Comparison of ENCODE assay signal across 8 mouse cellular contexts in genomic region chr7:142522352-142522751, GRCm38 (mm10). TPM values are rescaled to one million over a fixed set of nuclear protein-coding genes. Genes with fewer than 3 reads are reported as not detected.
A peak's percentile ranks its signal among the peaks of the same experiment; 100 is the strongest.
DNase-seq lines count a peak whose midpoint lies in the region; ATAC-seq and TF ChIP-seq lines count a peak whose summit lies in the region.

No protein-coding gene starts in this region.

- no peaks in the 10 kb centered on the region for H3K27me3 ChIP-seq in ES-Bruce4 (ENCODE audit: control insufficient read depth, insufficient read depth, low read length, poor library complexity, severe bottlenecking)
- H3K27me3 ChIP-seq in embryonic facial prominence, embryonic 11.5 days (ENCODE audit: control insufficient read depth, insufficient read depth, low read length): no peaks in the 10 kb centered on the region
- no peaks in the 10 kb centered on the region for H3K27me3 ChIP-seq in kidney, embryonic 16.5 days (ENCODE audit: insufficient read depth, low read length)
- H3K27me3 ChIP-seq in neural tube, embryonic 13.5 days: peaks cover 14% of the 10 kb centered on the region
- no peaks in the 10 kb centered on the region for H3K27me3 ChIP-seq in hindbrain, embryonic 12.5 days

- H3K27ac ChIP-seq in ES-Bruce4 (ENCODE audit: insufficient read depth, low read length): no peak overlapping the region
- H3K27ac ChIP-seq in embryonic facial prominence, embryonic 11.5 days (replicated peaks; ENCODE audit: low read depth, low read length): peak overlapping the region; percentile 54
- peak overlapping the region; percentile 97 for H3K27ac ChIP-seq in kidney, embryonic 16.5 days (ENCODE audit: low read length)
- peak overlapping the region; percentile 67; the same call in 1 of the 2 replicates for H3K27ac ChIP-seq in neural tube, embryonic 13.5 days (replicated peaks)
- H3K27ac ChIP-seq in hindbrain, embryonic 12.5 days: no peak overlapping the region

- H3K9ac ChIP-seq in ES-Bruce4 (ENCODE audit: low read depth, poor library complexity, severe bottlenecking): no peak overlapping the region
- H3K9ac ChIP-seq in embryonic facial prominence, embryonic 11.5 days (replicated peaks; ENCODE audit: low read length): no peak overlapping the region
- no peak overlapping the region for H3K9ac ChIP-seq in kidney, embryonic 16.5 days (replicated peaks; ENCODE audit: low read length)
- no peak overlapping the region for H3K9ac ChIP-seq in neural tube, embryonic 13.5 days
- H3K9ac ChIP-seq in hindbrain, embryonic 12.5 days: no peak overlapping the region

- no peak overlapping the region for H3K4me3 ChIP-seq in ES-Bruce4 (ENCODE audit: low read depth, low read length)
- no peak overlapping the region for H3K4me3 ChIP-seq in embryonic facial prominence, embryonic 11.5 days (ENCODE audit: low read depth, low read length)
- no peak overlapping the region for H3K4me3 ChIP-seq in kidney, embryonic 16.5 days (ENCODE audit: low read length)
- no peak overlapping the region for H3K4me3 ChIP-seq in neural tube, embryonic 13.5 days
- H3K4me3 ChIP-seq in hindbrain, embryonic 12.5 days: no peak overlapping the region

- WGBS in embryonic facial prominence, embryonic 11.5 days: 21% methylated on average over 4 of the region's 4 CpGs
- 32% methylated on average over 4 of the region's 4 CpGs for WGBS in kidney, embryonic 16.5 days
- WGBS in neural tube, embryonic 13.5 days: 26% methylated on average over 4 of the region's 4 CpGs
- 23% methylated on average over 4 of the region's 4 CpGs for WGBS in hindbrain, embryonic 12.5 days

- DNase-seq in heart, adult 11 months: peak; percentile 89
- DNase-seq in heart, adult 9 months (ENCODE audit: low spot score in 2 of 2): no peak
- peak; percentile 70 for DNase-seq in embryonic facial prominence, embryonic 11.5 days (ENCODE audit: low spot score)
- no peak for DNase-seq in right cerebral cortex, postnatal 25 days

- TF ChIP-seq CTCF in ES-Bruce4 (IDR thresholded peaks at IDR 0.05; ENCODE audit: low read depth, low read length): peak; percentile 84

- H3K4me2 ChIP-seq in embryonic facial prominence, embryonic 11.5 days (ENCODE audit: low read depth, low read length): no peak overlapping the region; the same call in 1 of the 2 replicates
- no peak overlapping the region for H3K4me2 ChIP-seq in kidney, embryonic 16.5 days (replicated peaks; ENCODE audit: low read depth, low read length)
- H3K4me2 ChIP-seq in neural tube, embryonic 13.5 days: no peak overlapping the region
- H3K4me2 ChIP-seq in hindbrain, embryonic 12.5 days (replicated peaks): no peak overlapping the region

- TF ChIP-seq EP300 in ES-Bruce4 (IDR thresholded peaks at IDR 0.05; ENCODE audit: insufficient read depth, low read depth, low read length): peak; percentile 75

- no peaks in the 10 kb centered on the region for H3K36me3 ChIP-seq in ES-Bruce4 (ENCODE audit: control insufficient read depth, insufficient read depth, low read length, poor library complexity, severe bottlenecking)
- H3K36me3 ChIP-seq in embryonic facial prominence, embryonic 11.5 days (replicated peaks; ENCODE audit: control insufficient read depth, insufficient read depth, low read depth, low read length): no peaks in the 10 kb centered on the region
- H3K36me3 ChIP-seq in kidney, embryonic 16.5 days (ENCODE audit: insufficient read depth, low read length): no peaks in the 10 kb centered on the region
- H3K36me3 ChIP-seq in neural tube, embryonic 13.5 days: no peaks in the 10 kb centered on the region
- H3K36me3 ChIP-seq in hindbrain, embryonic 12.5 days: no peaks in the 10 kb centered on the region

- no peaks in the 10 kb centered on the region for H3K9me3 ChIP-seq in ES-Bruce4 (replicated peaks; ENCODE audit: control insufficient read depth, insufficient read depth, low read length, poor library complexity, severe bottlenecking)
- no peaks in the 10 kb centered on the region for H3K9me3 ChIP-seq in embryonic facial prominence, embryonic 11.5 days (replicated peaks; ENCODE audit: control insufficient read depth, low read length)
- H3K9me3 ChIP-seq in kidney, embryonic 16.5 days (ENCODE audit: low read length): no peaks in the 10 kb centered on the region
- no peaks in the 10 kb centered on the region for H3K9me3 ChIP-seq in neural tube, embryonic 13.5 days
- H3K9me3 ChIP-seq in hindbrain, embryonic 12.5 days (replicated peaks): no peaks in the 10 kb centered on the region

- H3K4me1 ChIP-seq in ES-Bruce4 (ENCODE audit: control insufficient read depth, insufficient read depth, low read length): no peaks in the 10 kb centered on the region
- H3K4me1 ChIP-seq in embryonic facial prominence, embryonic 11.5 days (ENCODE audit: control insufficient read depth, insufficient read depth, low read length): peaks cover 7% of the 10 kb centered on the region; the same call in 1 of the 2 replicates
- peaks cover 58% of the 10 kb centered on the region for H3K4me1 ChIP-seq in kidney, embryonic 16.5 days (ENCODE audit: insufficient read depth, low read length)
- H3K4me1 ChIP-seq in neural tube, embryonic 13.5 days (replicated peaks): peaks cover 31% of the 10 kb centered on the region
- H3K4me1 ChIP-seq in hindbrain, embryonic 12.5 days: peaks cover 27% of the 10 kb centered on the region

- 0 out of 2 replicates have a peak, but pooled peaks have one; percentile 39 for ATAC-seq in embryonic facial prominence, embryonic 11.5 days (replicated peaks; ENCODE audit: insufficient number of reproducible peaks, low FRiP score, low TSS enrichment, low read depth)
- no peak for ATAC-seq in kidney, embryonic 16.5 days (ENCODE audit: low FRiP score, low TSS enrichment)
- no peak for ATAC-seq in neural tube, embryonic 13.5 days (ENCODE audit: low read depth)
- ATAC-seq in hindbrain, embryonic 12.5 days (ENCODE audit: low FRiP score): no peak

- no peak for TF ChIP-seq POLR2A in ES-Bruce4 (IDR thresholded peaks at IDR 0.05; ENCODE audit: insufficient read depth, low read length)

RNA-seq across cellular contexts. Expression of gene Mrpl23, which starts 10.1 kb away (rescaled TPM):
- 15.1 and 15.2 TPM in 2 replicates for polyA plus RNA-seq in ES-Bruce4 (2011; ENCODE audit: insufficient read depth, insufficient read length, low read depth, missing spikeins)
- polyA plus RNA-seq in embryonic facial prominence, embryonic 11.5 days (2014; fragmentation: Nextera tagmentation; extraction: Ambion mirVana): 16.4 and 17.2 TPM in 2 replicates
- 24.4 and 24.6 TPM in 2 replicates for polyA plus RNA-seq in kidney, embryonic 16.5 days (2015; fragmentation: Nextera tagmentation; extraction: Ambion mirVana)
- polyA plus RNA-seq in neural tube, embryonic 13.5 days (2015; fragmentation: Nextera tagmentation; extraction: Ambion mirVana): 14.0 and 14.8 TPM in 2 replicates
- polyA plus RNA-seq in hindbrain, embryonic 12.5 days (2016; fragmentation: Nextera tagmentation; extraction: Ambion mirVana): 8.4 and 13.4 TPM in 2 replicates

RNA-seq across cellular contexts. Expression of gene Tnnt3, which starts 23.7 kb away (rescaled TPM):
- polyA plus RNA-seq in ES-Bruce4 (2011; ENCODE audit: insufficient read depth, insufficient read length, low read depth, missing spikeins): 2.1 and 2.7 TPM in 2 replicates
- polyA plus RNA-seq in embryonic facial prominence, embryonic 11.5 days (2014; fragmentation: Nextera tagmentation; extraction: Ambion mirVana): 1.5 and 2.8 TPM in 2 replicates
- 14.2 and 17.2 TPM in 2 replicates for polyA plus RNA-seq in kidney, embryonic 16.5 days (2015; fragmentation: Nextera tagmentation; extraction: Ambion mirVana)
- polyA plus RNA-seq in neural tube, embryonic 13.5 days (2015; fragmentation: Nextera tagmentation; extraction: Ambion mirVana): 2.4 and 8.4 TPM in 2 replicates
- polyA plus RNA-seq in hindbrain, embryonic 12.5 days (2016; fragmentation: Nextera tagmentation; extraction: Ambion mirVana): 1.8 and 5.8 TPM in 2 replicates

Comparison
In these comparisons a context has a peak if more than half of its experiments do, and no peak if none do; other contexts are left out.
1. DNase-seq: peak in heart, adult 11 months (single experiment) and embryonic facial prominence, embryonic 11.5 days (single experiment); none in heart, adult 9 months (0 of 2) and right cerebral cortex, postnatal 25 days (single experiment).
2. H3K27ac ChIP-seq: peak in embryonic facial prominence, embryonic 11.5 days (single experiment), kidney, embryonic 16.5 days (single experiment) and neural tube, embryonic 13.5 days (single experiment); none in ES-Bruce4 (single experiment) and hindbrain, embryonic 12.5 days (single experiment).